Mouse (Mus musculus): ENCODE results near the gene Eps8.

The Eps8 gene

GRCm38 (mm10) chr6:137570019-137570418 is 84.7 kb downstream of the Eps8 start:
- no peak for DNase-seq (ENCODE audit: low spot score in 2 of 2)

DNA sequence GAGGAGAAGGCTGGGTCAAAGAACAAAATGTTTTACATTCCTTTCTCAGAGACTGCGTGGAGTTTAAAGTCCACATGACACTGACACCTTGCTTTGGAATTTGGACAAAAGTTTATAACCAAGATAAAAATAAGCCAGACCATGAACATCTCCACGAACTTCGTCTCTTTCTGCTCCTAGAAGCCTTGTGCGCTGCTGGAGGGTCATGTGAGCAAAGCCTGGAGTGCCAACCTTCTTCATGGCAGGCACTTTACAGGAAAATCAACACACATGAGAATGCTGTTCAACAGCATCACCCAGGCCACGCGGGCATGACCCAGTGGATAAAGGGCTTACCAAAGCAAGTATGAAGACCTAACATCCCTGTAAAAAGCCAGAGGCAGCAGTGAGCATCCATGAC is 85.6 kb downstream of the Eps8 start:
- no peak for DNase-seq (ENCODE audit: low spot score in 2 of 2)

DNA sequence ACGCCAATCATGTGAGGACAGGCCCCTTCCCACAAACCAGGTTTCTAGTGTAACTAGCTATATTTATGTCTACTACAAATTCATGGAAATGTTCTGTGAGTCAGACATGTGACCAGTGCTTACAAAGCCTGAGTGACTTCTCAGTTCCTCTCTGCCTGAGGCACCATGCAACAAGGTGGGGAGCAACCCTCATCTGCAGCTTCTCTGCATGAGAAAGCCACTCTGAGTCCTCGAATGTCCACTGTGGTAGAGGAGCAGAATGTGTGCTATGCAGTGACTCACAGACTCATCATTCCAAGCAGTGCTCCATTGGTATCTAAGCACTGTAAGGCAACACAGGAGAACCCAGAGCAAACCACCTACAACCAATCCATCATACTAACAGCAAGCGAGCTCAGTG is 88.8 kb downstream of the Eps8 start:
- no peak for DNase-seq (ENCODE audit: low spot score in 2 of 2)

GRCm38 (mm10) chr6:137565454-137565853 is 89.2 kb downstream of the Eps8 start:
- DNase-seq (ENCODE audit: low spot score in 2 of 2) = no peak

- no peak for DNase-seq (ENCODE audit: low spot score in 2 of 2)
Measured at GRCm38 (mm10) chr6:137560358-137560859, 94.3 kb downstream of the Eps8 start.

GRCm38 (mm10) chr6:137558840-137559239 is 95.8 kb downstream of the Eps8 start:
- peak in 1 of 2 experiments; percentile 36 for DNase-seq (ENCODE audit: low spot score in 2 of 2)

DNA sequence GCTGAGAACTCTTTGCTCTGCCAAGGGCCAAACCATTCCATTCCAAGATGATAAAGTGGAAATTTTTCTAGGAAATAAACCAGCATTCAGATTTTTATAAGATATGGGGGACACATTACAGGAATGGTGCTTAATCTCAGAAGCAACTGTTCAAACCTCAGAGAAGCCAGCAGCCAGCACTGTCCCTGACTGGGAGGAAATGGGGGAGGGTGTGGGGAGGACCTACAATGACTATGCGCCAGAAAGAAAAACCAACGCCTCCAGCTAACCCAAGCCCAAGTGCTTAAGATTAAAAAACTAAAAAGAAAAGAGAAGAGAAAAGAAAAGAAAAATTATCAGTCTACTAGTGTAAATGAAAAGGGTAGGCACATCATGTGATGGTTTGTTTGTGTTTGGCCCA is 97.0 kb downstream of the Eps8 start:
- DNase-seq (ENCODE audit: low spot score in 2 of 2) = no peak

DNA sequence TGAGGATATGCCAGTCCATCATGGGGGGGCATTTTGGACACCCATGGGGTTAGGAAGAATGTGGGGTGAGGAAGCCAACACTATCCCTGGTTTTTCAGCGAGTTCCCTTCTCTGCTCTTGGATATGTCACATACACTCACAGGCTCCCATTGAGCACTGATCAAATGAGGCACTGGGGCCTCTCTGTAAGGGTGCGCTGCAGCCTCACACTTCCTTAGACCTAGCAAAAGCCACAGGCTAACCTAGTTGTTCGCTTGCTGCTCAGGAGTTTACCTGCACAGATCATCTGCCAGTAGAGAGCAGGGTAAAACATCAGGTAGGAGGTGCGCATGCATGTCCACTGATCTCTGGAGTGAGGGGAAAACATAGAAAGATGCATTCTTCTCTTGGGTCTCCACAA is 97.5 kb downstream of the Eps8 start:
- DNase-seq (ENCODE audit: low spot score in 2 of 2) = no peak

DNA sequence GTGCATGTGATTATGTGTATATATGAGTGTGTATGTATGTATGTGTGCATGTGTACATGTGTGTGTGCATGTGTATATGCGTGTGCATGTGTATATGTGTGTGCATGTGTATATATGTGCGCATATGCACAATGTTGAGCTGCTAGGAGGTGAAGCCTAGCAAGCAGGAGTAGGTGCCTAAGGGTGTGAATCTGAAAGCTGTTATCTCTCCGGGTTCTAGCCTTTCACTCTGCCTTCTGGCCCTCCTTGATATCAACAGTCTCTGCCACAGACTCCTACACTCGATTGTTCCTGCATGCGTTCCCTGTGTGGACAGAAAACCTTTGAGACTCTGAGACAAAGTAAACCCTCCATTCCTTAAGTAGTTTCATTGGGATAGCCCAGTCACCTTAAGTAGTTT is 98.0 kb downstream of the Eps8 start:
- DNase-seq (ENCODE audit: low spot score in 2 of 2) = no peak

DNA sequence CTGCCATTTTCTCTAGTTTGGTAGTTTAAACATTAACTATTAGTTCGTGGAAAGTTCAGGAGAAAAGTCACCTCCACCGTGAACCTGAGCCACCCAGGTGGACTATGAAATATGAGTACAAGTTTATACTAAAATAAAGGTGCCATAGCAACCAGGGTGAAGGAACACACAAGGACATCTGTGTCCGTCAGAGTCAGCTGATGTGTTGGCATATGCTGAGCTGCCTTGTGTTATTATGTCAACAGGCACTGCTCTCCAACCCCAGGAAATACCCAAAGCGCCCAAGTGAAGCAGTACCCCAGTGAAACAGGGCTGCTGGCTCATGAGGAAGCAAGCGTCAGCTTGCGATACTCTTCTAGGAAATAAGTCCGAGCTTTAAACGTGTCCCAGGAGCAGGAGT is 104.5 kb downstream of the Eps8 start:
- DNase-seq (ENCODE audit: low spot score in 2 of 2) = no peak

DNA sequence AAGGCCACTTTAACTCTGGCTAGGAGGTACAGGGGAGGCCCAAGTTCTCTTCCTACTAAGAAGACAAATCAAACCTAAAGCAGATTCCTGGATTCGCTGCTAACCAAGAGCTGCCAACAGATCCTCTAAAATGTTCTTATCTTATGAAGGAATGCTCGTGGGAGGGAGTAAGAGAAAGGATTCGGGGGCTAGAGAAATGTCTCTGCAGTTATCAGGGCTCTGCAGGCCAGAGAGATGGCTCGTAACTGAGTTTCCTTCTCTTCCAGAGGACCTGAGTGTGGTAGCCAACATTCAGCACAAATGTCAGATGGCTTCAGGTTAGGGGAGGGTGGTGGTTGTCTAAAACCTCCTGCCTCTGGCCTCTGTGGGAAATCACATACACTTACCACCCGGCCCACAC is 106.1 kb downstream of the Eps8 start:
- DNase-seq (ENCODE audit: low spot score in 2 of 2) = no peak

- no peak for DNase-seq (ENCODE audit: low spot score in 2 of 2)
Measured at GRCm38 (mm10) chr6:137547555-137547954, 107.1 kb downstream of the Eps8 start.

- no peak for DNase-seq (ENCODE audit: low spot score in 2 of 2)
Measured at GRCm38 (mm10) chr6:137546101-137546500, 108.6 kb downstream of the Eps8 start.

- DNase-seq (ENCODE audit: low spot score in 2 of 2) = no peak
Measured at GRCm38 (mm10) chr6:137545341-137545740, 109.3 kb downstream of the Eps8 start.

- no peak for DNase-seq (ENCODE audit: low spot score in 2 of 2)
Measured at GRCm38 (mm10) chr6:137542231-137543152, 112.2 kb downstream of the Eps8 start.

- no peak for DNase-seq (ENCODE audit: low spot score in 2 of 2)
Measured at GRCm38 (mm10) chr6:137541216-137542176, 113.2 kb downstream of the Eps8 start.

- DNase-seq (ENCODE audit: low spot score in 2 of 2) = no peak
Measured at GRCm38 (mm10) chr6:137540800-137541199, 113.9 kb downstream of the Eps8 start.

GRCm38 (mm10) chr6:137540346-137540745 is 114.3 kb downstream of the Eps8 start:
- no peak for DNase-seq (ENCODE audit: low spot score in 2 of 2)

- DNase-seq (ENCODE audit: low spot score in 2 of 2) = no peak
Measured at GRCm38 (mm10) chr6:137539219-137539618, 115.5 kb downstream of the Eps8 start.

- DNase-seq (ENCODE audit: low spot score in 2 of 2) = no peak
Measured at GRCm38 (mm10) chr6:137532758-137533157, 121.9 kb downstream of the Eps8 start.

DNA sequence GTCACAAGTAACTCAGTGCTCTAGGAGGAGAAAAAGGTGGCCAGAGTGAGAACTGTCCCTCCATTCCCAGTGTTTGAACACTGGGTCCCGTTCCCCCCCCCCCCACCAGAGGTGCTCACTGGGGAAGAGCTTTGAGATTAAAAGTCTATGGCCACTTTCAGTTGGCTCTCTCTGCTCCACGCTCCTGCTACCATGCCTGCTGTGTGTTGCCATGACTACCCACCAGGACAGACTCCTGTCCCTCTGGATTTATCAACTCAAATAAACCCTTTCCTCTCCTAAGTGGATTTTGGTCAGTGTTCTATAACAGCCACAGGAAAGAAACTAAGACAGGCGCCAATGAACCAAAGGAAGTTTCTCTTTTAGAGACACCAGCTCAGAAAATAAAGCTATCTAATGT is 128.9 kb downstream of the Eps8 start:
- no peak for DNase-seq (ENCODE audit: low spot score in 2 of 2)

GRCm38 (mm10) chr6:137520343-137520704 is 134.4 kb downstream of the Eps8 start:
- no peak for DNase-seq (ENCODE audit: low spot score in 2 of 2)

Measured in frontal cortex, postnatal 36 days (tissue).